Mouse (Mus musculus): ENCODE results near the gene Baz2b. TPM values are rescaled to one million over a fixed set of nuclear protein-coding genes. Genes with fewer than 3 reads are reported as not detected.

The Baz2b gene
- total RNA-seq, 2 experiments from 2014 or later = 70.1 to 95.7 TPM

DNA sequence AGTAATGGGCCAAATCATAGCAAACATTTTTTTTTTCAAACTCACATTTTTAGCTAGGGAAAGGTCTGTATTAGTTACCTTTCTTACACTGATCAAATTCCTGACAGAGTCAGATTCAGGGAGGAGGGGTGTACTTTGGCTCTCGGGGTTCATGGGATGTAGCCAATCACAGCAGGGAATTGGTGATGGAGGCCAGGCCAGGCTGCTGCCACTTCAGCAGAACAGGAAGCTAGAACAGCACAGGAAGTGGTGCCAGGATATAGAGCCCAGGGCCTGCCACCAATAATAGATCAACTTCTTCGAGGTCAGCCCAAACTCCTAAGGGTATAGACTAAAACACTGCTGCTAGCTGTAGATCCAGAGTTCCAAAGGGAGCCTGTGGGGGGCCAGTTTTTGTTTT is 76.6 kb downstream of the Baz2b start:
- ATAC-seq (replicated peaks; ENCODE audit: poor library complexity) = peak; percentile 52

DNA sequence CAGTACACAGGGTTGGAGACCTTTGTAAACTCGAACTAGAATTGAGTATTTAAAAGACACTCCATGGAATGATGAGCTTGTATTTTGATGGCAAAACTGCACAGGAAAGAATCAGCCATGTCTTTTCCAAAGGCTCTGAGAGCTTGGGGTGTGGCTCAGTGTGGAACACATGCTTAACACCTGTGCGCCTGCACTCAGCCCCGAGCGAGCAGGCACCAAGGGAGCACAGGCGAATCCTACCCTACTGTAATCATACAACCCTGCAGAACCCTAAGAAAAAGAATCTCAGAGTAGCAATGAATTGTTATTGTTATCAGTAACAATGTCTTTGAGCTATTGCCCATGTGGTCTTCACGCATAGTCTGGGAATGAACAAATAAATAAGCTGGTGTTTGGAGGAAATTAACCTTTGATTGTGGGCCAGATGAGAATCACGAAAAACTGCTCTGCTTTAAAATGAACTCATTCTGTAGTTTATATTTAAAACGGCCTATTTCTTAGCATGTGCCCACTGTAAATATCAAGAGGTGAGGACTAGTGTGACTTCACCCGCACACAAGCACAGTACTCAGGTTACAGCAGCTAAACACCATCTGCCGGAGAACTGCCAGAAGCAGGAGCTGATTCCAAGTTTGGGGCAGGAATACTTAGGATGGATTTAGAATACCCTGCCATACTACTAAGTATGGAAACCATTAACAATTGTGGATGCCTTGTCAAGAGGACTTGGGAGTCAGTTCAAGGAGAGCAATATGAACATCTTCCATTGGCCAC is 77.2 kb downstream of the Baz2b start:
- ATAC-seq (replicated peaks; ENCODE audit: poor library complexity) = no peak

DNA sequence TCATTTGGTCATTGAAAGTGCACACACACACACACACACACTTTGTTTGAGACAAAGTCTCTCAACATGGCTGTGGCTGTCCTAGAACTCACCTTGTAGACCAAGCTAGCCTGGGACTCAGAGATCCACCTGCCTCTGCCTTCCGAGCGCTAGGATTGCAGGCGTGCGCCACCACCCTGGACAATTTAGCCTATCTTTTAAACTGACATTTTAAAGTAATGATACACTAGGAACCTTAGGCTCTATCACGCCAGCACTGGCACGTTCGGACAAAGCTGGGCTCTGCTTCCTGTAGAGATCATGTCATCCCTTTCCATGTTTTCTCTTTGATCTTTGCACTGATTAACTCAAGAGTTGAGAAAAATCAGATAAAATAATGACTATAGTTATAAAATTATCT is 81.0 kb downstream of the Baz2b start:
- no peak for ATAC-seq (replicated peaks; ENCODE audit: poor library complexity)

DNA sequence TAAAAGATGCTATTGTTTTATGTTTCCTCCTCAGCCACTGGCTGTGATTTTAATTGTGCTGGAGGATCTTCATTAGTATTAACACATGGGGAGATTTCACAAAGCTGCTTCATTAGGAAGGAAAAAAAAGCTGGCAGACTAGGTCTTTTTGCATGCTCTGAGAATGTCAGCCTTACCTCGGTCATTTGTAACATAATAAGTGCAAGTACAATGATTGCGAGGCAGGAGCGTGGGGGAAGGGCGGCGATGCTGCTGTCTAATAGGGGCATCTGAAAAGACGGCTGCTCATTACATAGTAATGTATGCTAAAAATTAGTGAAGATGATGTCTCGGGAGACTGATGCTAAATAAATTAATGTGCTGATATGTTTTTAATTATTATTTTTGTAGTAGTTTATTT is 82.8 kb downstream of the Baz2b start:
- ATAC-seq (replicated peaks; ENCODE audit: poor library complexity) = no peak

DNA sequence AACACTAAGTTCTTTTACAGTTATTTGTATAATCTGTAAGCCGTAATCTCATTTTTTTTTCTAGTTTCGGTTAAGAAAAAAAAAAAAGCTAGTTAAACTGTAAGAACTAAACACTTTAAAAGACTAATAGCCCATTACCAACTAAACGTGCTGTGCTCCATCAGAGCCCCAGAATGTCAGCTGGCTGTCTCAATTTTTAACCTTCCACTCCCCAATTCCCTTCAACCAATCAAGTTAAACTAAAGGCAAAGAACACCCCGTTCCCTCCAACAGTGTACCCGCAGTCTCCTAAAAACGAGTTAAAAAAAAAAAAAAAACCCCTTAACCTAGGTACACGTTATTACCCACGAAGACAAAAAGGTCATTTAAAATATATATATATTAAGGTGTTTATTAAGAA is 83.3 kb downstream of the Baz2b start:
- no peak for ATAC-seq (replicated peaks; ENCODE audit: poor library complexity)

DNA sequence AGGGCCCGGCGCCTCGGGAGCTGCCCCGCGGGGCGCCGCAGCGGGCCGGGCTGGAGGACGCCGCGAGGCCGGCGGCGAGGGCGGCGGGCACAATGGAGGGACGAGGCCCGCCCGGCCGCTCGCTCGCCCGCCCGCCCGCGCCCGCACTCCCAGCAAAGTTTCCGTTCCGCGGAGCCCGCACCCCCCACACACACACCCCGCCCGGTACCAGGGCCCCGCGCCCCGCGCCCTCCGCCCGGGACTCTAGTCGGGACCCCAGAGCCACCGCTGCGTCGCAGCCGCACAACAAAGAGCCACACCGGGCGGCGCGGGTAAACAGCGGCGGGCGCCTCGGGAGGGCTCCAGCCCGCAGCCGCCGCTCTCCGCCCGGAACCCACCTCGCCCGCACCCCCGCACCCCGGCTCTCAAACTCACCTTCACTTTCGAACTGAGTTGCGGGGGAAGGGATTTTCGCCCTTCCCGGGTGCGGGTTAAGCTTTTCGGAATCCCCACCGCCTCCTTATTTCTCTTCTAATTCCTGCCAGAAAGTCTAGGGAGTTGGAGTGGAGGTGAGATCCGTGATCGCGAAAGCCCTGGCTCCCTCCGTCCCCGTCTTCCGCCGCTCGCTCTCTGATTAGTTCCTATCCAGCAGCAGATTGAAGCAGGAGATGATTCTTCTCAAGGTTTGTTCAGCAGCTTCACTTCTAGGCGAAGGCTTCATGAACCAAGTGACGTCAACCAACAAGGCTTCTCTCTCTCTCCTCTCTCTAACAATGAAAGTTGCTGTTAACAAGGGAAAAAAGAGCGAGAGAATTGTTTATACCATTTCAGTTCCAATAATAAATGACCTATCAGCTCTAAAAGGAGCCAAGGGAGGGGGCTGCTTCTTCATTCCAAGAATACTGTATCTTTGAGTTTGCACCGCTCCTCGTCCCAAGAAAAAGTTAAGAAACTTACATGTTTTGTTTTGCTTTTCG is 84.3 kb downstream of the Baz2b start:
- ATAC-seq (replicated peaks; ENCODE audit: poor library complexity) = peak; percentile 68

DNA sequence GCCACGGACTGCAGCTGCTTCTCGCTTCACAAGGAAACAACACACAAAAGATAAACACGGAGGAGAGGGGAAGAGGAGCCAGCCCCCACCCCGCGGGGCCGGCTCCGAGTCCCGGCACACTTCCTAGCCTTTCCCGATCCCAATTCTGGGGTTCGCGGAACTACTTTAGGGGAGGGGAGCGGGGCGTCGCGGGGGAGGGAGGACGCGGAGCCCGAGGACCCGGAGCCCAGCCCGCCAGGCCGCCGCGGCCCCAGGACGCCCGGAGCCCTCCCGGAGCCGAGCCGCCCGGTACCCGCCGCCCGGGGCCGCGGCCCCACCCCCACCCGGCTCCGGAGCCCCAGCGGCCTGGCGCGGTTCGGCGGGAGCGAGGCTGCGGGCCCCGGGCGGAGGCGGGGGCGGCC is 85.0 kb downstream of the Baz2b start:
- ATAC-seq (replicated peaks; ENCODE audit: poor library complexity) = peak; percentile 32

DNA sequence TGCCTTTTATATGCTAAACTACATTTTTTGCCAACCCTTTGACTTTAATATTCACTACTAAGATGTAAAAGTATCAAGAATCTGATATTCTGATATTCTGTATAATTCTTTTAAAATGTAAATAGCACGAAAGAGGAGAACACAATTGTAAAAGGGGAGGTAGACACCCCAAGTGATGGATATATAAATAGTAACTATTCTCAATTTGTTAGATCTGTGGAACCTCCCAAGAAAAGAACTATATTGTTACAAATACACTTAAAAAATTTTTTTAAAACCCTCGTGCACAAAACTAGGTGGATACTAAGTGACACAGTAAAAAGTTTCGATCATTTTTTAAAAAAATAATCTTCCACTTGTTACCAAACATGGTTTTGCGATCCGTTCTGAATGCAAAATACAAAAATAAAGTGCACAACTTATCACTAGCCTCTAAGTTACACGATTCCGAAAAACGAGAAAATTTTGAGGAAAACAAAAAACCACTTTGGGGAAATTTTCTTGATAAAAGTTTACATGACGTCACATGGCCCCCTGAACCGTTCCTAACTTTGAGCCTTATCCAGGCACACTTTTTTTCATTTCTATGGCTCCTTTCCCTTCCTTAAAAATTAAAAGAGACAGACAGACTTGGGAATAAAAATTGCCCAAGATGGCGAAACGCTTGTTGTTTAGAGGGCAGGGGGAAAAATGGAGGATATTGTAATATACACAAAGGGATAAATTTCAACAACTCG is 85.6 kb downstream of the Baz2b start:
- ATAC-seq (replicated peaks; ENCODE audit: poor library complexity) = 0 out of 2 replicates have a peak, but pooled peaks have one; percentile 1

DNA sequence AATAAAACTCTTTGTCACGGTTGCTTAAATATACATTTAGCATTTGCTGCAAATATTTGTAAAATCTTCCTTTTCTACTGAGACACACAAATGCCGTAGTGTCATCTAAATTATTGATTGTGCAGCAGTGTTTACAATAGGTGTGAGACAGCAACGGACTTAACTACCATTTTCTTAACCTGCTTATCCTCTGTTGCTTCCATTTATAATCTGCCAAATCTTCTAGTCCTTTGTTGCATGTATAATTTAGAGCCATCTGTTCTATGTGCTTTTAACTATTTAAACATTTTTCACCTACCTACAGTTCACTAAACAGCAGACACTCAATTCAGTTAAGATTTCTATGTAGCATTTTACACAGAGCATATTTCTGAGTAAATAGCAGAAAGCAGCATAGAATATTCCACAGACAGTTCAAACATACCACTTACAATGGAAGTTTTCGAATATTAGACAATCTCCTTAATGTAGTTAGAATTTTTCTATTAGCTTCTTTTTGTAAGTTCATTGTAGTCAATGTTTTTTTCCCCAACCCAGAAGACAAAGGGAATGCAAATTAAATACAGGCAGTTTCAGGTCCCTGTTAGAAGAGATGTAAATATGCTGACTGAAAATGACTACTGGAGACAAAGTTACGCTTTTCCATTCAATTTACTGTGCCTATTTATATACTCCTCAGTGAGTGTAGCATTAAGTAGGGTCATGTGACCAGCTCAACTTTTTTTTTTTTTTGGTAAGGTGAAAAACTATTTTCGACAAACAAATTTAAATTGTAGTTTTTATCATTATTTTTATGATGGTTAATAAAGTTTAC is 86.4 kb downstream of the Baz2b start:
- ATAC-seq (replicated peaks; ENCODE audit: poor library complexity) = no peak

DNA sequence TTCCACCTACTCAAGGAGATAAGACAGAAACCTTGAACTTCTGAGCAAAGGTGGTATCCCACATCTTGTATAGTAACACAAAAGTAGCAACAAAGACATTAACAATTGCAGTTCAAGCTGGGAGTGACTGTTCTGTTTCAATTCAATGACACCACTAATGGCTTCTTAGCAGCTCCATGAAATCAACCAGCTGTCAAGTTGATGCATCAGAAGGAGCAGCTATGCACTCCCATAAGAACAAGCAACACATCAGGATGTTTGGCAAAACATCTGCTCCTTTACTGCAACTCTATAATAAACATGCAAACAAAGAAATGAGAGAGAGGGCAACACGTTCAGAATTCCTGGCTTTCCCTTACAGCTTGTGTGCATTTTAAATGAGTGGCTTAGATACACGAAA is 87.5 kb downstream of the Baz2b start:
- no peak for ATAC-seq (replicated peaks; ENCODE audit: poor library complexity)

DNA sequence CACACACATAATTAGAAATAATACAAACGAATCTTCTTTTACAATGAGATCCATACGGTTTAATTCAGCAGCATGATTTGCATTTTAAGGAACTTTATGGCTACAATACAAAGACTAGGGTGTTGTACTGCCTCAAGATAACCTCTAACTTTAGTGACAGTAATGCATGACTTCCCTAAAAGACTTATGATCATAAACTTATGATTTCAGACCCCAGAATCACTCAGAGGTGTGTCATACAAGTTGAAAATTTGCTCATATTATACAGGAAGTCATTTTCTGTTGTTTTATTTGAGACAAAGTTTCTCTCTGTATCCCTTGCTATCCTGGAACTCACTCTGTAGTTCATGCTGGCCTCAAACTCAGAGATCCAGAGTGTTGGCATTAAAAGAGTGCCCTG is 89.0 kb downstream of the Baz2b start:
- no peak for ATAC-seq (replicated peaks; ENCODE audit: poor library complexity)

DNA sequence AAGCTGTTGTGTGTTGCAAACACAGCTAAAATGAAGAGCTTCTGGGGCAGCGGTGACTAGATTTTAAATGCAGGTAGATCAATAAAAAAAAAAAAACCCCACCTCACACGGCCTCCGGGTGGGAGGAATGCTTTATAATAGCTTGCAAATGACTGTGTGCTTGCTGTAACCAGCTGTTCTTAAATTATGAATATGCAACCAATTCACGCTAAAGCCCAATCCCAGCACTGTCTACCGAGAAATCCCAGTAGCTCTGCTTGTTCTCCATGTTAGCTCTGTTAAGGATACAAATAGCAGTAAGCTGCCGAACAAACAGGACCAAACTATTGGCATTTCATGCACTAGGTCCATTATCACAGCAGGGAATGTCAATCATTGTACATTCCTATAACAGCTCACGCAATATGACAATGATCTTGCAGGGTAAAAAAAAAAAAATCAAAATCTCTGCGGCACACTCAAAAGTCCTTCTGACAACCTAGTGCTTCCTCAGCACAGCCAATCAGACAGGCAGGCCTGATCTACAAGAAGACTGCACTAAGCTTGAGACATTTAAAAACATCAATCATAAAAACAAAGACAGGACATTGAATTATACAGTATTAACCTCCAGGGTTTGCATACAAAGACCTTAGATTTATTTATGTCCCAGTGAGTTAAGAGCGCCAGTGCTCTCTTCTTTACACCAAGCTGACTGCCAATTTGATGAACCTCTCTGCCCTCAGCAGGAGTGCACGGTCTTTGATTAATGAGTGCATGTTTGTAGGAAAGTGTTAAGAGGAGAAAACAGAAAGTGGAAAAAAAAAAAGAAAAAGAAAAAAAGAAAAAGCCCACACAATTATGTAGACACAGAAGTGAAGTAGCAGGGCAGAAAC is 90.7 kb downstream of the Baz2b start:
- ATAC-seq (replicated peaks; ENCODE audit: poor library complexity) = no peak

DNA sequence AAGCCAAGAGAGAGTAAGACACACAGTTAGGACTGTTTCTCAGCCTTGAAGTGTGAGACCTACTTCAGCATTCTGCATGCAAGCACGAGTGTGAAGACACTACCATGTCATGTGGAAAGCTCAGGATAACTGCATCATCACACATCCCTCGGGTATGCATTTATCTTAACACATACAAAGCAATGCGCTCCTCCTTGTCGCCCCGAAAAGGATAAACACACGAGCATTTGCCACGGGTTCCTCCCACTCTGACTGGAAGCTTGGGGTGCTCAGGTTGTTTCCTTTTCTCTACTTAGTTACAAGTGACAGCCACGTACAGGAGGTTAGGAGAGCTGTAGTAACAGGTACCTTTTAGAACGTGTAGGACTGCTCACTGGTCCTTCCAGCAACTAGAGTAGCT is 91.8 kb downstream of the Baz2b start:
- no peak for ATAC-seq (replicated peaks; ENCODE audit: poor library complexity)

DNA sequence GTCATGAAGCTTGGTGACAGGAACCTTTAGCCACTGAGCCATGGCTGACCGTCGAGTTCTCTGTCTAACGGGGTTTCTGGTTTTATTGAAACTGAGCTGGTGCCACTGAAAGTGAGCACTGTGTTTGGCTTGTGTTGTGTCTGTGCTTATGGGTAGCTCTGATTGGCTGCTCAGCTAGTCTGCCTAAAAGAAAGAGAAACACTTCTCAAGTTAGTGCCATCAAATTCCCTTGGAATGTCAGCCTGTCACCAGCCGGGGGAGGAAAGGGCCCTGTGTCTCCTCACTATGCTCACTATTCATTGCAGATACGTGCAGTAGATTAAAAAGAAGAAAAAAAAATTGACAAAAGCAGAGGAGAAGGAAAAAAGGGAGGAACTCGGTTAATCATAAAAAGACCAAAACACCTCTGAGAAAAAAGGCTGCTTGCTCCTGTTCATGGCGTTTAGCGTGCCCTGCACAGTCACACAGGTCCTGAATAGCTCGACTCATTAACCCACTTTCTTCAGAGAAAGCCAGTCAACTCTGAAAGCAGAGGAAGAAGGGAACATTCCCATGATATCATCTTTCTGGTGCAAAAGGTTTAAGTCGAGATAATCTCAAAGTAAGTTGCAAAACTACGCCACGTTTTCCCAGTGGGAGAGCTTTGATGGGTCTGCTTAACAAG is 93.6 kb downstream of the Baz2b start:
- ATAC-seq (replicated peaks; ENCODE audit: poor library complexity) = no peak

DNA sequence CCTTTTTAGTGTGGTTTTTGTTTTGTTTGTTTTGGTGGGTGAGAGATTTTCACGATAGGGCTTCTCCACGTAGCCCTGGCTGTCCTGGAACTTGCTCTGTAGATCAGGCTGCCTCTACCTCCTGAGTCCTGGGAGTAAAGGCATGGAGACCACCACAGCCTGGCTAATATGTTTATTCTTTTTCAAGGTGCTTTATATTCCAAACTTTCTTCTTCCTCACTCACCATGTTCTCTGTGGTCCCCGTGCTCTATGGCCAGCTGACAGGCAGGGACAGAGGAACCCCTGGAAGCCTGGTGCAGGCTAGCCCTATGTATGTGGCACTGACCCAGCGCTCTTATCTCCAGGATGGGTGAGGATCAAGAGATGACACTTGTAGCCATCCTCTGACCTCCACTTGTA is 94.7 kb downstream of the Baz2b start:
- ATAC-seq (replicated peaks; ENCODE audit: poor library complexity) = no peak

DNA sequence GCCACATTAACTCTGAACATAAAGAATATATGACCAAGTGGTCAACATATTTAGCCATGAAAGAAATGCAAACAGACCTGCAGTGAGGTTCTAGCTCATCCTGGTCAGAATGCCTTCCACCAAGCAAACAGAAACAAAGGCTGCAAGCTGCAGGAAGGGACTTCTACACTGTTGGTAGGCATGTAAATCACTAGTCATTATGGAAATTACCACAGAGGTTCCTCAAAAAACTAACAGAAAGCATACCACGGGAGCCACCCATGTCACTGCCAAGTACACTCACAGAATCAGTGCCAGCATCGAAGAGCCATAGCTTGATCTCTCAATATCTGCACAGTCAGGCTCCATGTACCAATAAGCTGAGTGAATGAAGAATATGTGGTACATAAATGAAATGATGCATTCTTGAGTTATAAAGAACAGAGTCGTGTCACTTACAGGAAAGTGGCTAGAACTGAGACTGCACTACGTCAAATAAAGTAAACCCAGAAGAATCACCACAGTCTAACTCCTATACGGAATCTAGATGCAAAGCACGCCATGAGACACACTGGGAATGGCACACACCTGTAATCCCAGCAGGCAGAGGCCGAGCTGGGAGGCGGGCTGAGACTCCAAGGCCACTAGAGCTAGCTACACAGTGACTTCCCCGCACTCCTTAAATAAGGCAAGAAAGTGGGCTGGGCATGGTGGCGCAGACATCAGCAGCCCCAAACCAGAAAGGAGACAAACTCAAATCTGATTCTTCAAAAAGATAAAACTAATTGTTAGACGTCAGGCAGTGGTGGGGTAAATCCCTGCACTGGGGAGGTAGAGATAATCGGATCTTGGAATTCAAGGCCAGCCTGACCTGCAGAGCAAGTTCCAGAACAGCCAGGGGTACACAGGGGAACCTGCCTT is 95.7 kb downstream of the Baz2b start:
- peak; percentile 88 for ATAC-seq (replicated peaks; ENCODE audit: poor library complexity)

DNA sequence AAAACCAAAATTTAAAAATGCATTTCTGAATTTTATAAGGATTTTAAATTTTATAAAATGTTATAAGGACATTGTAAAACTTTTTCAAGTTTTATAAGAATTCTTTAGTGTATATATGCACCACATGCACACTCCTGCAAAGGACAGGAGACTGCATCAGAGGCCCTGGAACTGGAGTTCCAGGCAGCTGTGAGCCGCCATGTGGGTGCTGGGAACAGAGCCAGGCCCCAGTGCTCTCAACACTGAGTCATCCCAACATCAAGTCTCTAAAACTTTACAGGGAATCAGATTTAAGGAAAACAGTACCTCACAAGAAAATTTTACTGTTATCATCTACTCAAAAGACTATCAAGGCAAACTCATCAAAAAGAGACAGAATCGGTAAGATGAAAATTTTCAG is 97.5 kb downstream of the Baz2b start:
- no peak for ATAC-seq (replicated peaks; ENCODE audit: poor library complexity)

DNA sequence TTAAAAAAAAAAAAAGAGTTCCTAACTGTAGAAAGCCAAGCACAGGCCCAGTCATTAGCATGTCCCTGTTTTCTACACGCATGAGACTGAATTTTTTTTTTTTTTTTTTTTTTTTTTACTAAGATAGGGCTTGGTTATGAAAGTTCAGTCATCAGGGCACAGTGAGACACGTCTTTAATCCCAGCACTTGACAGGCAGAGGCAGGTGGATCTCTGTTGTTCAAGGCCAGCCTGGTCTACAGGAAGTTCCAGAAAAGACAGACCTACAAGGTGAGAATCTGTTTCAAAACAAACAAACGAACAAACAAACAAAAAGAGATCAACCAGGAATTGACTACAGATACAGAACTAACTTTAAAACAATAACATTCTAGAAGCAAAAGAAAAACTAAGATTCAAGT is 100.6 kb downstream of the Baz2b start:
- ATAC-seq (replicated peaks; ENCODE audit: poor library complexity) = no peak

All from megakaryocyte progenitor cell, adult 5-6 weeks (primary cell).